Mouse (Mus musculus) layer of hippocampus, postnatal 10 days (tissue): ENCODE measurements around the gene Txn1. TPM values are rescaled to one million over a fixed set of nuclear protein-coding genes. Genes with fewer than 3 reads are reported as not detected.

ENCODE experiments used
- DNase-seq, 2 experiments: peaks; one replicate each; pipeline ENCODE4 v3.0.0; 2021; ENCODE audit warnings: low spot score in 2 of 2
- long read RNA-seq: library from polyadenylated mRNA; stranded (forward); transcript quantifications from one replicate; pipeline ENCODE4 v2.0.0, GENCODE M21; 2023
- total RNA-seq, 2 experiments: library from RNA; stranded (reverse); gene quantifications; 2 replicates each; pipeline ENCODE4 v1.2.3; 2021

Gene Txn1
- total RNA-seq, result 100 to 1,000 TPM; 202 to 209 TPM
- long read RNA-seq, transcript Txn1-201 (5 exons, 1,051 nt), result major isoform, 190 of 191 reads
- long read RNA-seq, partial matches to known transcripts, result 1 of 191 reads
- long read RNA-seq, other reads (novel, unspliced or antisense), result 0 of 191 reads

DNA sequence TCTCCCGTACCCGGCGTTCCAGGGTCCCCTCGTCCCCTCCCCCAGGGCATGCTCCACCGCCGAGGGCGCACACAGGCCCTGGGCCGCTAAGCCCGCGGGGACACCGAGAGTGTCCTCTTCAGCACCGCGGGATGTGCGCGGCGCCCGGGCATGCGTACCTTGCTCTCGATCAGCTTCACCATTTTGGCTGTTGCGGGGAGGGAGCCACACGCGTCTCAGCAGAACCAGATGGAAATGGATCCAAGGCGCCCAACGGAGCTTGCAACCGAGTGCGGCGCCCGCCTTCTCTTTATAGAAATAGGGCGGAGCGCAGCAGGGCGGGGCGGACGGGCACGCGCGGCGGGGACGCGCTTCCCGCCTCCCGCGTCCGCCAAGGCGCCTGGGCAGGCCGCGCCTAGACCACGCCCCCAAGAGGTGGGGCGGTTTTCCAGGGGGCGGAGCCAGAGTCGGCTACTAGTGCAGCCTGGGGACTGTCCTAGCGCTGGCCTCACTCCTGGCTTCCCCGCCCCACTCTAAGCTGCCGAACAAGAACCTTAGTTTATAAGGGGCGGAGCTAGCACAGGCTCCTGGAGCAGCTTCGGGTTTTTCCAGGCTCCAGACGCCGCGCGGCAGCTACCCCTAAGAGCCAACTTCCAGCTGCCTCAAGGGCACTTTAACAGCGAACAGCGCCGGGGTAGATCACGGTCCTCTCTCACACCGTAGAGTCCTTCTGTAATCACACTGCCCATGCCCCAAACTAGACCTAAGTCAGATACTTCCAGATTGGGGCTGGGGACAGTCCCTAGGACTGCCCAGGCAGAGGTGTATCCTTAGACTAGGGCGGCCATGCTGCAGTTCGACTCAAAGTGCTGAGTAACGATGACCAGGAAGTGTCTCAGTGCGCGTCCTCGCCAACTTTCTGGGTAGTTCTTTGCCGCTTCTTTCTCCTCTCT is at the start of gene Txn1:
Txn1 (minus strand) TSS at position 383 of the 932 bp plus-strand sequence.
- peak; percentile 93 to 97 for DNase-seq

DNA sequence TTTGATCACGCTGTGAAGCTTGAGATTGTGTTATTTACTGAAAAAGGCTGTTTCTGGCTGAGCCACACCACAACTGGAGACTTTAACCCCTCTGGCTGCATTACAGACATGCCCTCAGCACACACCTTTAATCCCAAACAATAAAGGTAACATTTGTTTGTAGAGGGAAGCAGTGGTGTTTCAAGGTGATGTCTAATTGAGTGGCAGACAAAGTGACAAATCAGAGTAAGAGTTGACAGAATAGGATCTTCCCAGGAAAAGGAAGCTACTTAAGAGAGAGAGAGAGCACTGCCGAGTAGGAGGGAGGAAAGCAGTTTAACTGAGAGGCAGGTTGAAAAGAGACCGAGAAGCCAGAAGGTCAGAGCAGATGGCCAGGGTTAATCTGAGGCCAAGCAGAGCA is 47.3 kb upstream of the Txn1 start:
- no peak for DNase-seq

DNA sequence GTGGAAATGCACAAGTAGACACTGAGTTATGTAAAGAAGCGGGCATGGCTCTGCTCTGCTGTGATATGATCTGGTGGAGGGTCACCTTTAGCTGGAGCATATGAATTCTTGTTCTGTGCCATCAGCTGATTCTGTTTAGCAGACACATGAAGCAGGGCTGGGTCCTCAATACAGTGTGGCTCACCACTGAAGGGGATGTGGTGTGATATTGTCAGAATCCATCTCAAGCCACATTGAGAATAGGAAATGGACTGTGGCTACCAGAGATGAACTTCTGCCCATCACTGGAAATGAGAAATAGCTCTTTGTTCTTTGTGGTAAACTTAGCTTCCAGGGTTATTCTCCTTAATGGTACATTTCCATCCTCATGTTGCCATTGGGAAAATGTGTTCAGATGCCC is 35.2 kb upstream of the Txn1 start:
- no peak for DNase-seq

DNA sequence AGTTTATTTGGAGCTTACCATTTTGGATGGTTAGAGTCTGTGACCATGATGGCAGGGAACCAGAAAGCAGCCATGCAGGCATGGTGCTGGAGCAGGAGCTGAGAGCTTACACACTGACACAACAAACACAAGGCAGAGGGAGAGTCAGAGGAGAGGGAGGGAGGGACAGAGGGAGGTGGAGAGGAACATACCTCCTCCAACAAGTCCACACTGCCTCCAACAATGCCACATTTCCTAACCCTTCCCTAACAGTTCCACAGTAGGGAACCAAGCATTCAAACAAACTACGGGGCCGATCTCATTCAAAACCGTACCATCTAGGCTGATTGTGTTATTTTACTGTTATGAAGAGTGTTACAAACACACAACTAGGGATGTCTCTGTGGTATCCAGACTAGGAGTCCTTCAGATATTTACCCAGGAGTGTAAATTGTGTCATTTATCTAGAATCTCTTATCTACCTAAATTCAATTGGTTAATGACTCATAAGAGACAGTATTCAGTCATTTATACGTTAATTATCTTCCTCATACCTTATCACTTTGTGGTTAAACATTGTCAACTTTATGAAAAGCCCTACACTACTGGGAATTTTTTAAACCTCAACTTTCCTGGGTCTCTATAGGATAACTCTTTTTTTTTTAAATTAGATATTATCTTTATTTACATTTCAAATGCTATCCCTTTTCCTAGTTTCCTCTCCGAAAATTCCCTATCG is 18.3 kb upstream of the Txn1 start:
- DNase-seq, result no peak

DNA sequence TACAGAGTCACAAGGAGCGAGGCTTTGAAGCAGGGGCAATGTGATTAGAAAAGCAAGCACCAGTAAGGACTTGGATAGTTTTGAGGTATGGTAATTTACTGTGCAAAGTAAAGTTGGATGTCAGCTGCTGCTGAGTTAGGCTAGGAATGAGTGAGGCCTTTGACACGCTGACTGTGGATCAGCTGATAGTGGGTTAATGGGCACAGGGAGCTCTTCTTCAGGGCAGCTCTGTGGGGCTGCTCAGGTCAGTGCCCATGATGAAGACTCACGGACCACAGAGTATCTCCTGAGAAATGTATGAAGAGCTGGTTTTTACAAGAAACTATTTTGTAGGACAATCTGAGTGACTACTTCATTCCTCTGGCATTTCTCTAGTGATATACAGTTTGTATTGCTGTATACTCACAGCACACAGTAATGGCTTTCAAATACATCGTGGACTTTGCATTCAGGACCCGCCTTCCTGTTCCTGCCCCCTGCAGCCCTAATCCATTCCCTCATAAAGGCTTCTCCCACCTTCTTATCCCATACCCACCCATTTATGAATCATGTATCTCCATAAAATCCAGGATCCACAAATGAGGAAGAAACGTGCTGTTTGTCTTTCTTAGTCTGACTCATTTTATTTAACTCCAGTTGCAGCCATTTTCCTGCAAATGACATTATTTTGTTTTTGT is 17.5 kb upstream of the Txn1 start:
- no peak for DNase-seq

DNA sequence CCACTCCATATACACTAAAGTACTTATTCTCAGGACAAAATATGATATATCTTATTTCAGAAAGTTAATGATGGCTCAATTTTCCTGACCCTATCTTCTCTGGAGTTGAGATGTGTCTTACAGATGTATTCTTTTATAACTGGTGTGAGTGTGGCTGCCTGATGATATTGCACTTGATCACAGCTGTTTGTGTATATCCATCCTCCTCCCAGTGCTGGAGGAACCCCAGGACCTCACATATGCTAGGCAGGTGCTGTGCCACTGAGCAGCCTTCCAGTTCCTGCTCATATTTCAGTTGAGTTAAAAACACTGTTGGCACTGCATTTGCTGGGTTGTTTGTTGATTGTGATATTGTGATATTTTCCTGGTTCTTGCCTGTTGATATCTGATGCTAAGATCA is 14.1 kb upstream of the Txn1 start:
- no peak for DNase-seq

DNA sequence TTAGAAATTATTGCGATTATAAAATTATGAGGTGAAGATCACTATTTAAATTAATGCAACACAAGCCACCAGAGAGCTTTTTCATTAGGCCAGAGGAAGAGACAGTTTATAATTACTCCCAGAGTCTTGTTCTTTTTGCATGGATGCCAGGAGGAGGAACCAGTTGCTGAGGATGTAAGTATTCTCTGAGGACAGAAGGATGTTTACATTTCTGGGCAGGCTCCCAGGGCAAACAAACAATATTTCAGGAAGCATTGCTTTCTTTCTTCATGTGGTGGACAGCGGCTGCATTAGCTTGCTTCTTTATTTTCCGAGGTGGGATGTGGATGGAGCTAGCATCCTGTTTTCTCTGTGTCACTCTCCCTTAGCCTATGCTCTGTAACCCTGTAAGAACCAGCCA is 11.0 kb upstream of the Txn1 start:
- DNase-seq, result no peak

DNA sequence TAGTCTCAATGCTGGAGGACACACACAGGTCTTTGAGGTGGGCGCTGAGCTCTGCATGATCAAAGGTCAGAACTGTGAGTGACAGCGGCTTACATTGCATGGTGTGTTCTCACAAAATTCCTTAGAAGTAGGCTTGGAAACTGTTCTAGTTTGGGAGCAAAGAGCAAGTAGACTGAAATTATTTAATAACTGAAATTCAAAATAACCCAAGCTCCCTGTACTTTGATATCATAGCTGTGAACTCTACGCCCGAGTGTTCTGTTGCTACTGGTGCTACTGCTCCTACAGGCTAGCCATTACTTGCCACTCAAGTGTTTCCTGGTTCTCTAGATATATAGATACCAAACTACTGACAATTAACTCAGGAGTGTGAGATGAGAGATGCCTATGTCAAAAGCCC is 9.3 kb upstream of the Txn1 start:
- DNase-seq, result no peak

DNA sequence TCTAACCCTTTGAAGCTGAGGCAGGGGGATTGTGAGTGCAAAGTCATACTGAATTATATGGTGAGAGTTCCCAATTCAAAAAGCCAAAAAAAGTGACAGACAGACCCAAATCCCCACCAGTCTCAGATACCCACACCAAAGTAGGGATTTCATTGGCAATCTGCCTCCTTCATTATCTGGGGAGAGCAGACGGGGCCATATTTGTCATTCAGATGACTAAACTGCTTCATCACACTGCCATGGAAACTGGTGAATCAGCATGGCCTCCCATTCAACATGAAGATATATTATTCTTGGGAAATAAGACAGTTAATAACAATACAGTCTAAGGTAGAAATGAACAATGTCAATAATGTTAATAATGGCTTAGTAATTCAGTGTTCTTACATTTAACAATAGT is 7.9 kb upstream of the Txn1 start:
- DNase-seq, result no peak

DNA sequence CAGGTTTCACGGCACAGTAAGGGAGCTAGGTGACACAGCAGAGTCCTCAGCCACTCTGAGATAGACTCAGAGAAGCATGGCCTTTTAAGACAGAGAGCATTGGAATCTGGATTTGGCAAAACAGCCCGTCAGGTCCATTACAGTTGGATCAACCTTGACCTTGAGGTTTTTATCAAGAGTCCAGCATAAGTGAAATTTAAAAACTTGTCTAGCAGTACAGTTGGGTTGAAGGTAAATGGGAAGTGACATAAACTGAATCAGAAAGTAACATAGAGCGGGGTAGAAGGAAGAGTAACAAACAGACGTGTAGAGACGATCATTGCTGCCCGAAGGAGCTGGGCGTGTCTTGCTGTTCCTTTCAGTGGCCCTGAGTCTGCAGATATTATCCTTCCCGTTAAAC is 2.8 kb upstream of the Txn1 start:
- no peak for DNase-seq

DNA sequence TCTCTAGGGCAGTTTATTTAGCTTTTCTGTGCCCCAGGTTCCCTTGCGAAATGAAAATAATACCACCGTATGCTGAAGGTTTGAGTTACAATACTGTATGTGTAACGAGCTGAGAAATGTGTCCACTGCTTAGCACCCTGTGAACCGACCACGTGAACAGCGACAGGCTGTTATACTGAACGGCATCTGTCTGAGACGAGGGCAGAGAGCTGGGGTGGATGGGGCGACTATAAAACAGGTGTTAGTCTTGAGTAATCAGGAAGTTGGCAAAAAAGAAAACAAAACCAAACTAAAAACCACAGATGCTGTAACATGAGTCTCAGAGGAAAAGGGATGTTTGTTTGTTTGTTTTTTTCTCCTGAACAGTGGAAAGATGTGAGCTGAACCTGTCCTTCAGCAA is 1.9 kb upstream of the Txn1 start:
- DNase-seq, result no peak

DNA sequence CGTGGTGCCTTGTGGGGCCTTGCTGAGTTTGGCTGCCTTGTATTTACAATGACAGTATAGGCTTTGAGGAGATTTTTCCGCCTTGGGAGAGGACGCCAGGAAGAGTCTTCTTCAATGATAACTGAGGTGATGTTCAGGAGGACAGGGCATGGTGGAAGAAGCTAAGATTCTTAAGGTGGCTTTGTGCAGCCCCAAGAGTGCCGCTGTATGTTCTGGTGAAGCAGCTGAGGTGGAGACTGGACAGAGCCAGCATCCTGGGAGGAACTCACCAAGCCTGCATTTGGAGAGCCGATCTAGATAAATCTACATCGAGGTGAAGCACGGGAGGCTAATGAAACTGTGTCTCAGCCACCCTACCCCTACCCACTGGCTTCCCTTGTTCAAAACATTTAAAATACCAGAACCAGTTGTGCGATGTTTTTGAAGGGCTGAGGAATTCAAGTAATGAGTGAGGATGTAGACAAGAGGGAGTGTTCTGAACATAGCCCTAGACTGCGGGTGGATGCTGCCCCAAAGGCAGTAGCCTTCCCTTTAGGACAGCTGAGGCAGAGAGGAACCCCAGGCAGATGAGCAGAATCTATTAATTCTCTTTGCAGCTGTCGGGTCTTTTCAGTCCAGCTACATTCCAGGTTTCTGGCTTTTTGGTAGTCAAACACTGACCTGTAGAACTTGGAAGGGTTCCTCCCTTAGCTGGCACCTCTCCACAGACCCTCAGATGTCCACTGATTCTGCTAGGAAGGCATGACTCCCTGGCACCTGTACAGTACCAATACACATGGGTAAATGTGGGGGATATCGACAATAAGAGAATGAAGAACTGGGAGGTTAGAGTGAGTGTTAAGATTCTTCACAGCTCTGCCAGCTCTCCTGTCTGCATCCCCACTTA is 1.2 kb upstream of the Txn1 start:
- DNase-seq, result no peak

DNA sequence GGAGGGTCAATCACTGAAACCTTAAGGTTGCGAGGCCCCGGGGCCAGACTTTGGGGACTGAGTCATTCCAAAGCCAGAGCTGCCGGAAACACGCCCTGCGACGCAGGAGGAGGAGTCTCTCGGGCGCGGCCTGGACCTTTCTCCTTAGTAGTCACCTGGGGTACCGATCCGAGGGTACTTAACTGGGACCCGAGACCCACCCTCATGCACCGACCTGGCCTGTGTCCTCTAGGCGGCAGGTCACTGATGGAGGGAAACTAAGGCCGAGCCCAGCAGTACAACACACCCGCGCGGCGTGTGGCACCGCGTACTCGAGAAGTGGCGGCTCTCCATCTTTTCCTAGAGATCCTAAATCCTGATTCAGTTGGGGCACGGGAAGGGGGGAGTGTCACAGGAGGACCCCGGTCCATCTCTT is 660 bp downstream of the Txn1 start:
- peak in 1 of 2 experiments; percentile 44 for DNase-seq

DNA sequence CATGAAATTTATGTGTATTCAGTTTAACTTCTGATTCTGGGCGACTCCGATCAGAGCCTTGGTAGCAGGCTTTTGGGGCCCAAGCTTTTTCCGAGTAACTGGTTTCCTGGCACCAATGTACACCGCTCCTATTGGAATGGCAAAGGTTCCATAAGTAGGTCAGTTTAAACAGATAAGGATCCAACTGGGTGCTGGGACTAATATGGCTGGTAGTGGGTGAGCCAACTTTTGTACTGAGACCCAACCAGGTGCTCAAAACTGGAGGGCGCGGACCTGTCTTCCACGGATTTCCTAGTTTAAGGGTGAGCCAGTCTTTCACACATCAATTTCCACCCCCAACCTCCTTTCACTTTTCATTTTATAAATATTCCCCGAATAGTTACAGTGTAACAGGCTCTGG is 1.2 kb downstream of the Txn1 start:
- DNase-seq, result no peak

DNA sequence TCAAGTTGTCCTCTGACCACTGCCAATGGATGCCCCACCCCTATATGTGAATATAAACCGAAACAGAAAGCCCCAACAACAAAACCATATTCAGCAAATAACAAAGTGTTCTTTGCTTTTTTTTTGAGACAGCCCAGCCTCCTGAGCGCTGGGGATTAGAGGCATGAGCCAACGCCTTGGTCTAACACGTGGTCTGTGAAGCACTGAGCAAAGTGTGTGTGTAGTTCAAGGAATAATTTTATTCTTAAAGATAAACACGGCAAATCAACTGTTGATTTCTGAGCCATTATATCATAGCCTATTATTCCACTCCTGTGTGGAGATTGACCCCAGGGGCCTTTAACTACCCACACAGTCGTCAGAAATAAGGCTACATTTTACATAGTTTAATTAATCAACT is 1.6 kb downstream of the Txn1 start:
- no peak for DNase-seq

DNA sequence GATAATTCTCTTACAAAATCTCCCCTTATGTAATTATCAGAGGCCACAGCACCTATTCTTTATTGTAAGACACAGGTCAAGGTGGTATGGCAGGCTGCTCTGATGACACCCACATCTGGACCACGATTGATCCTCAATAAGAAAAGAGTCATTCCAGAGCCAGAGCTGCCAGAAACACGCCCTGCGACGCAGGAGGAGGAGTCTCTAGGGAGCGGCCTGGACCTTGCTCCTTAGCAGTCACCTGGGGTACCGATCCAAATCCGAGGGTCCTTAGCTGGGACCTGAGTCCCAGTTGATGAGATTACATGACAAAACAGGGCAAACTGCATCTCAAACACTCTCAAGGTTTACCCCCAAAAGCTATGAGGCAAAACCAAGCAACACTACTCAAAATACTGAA is 2.4 kb downstream of the Txn1 start:
- DNase-seq, result no peak

DNA sequence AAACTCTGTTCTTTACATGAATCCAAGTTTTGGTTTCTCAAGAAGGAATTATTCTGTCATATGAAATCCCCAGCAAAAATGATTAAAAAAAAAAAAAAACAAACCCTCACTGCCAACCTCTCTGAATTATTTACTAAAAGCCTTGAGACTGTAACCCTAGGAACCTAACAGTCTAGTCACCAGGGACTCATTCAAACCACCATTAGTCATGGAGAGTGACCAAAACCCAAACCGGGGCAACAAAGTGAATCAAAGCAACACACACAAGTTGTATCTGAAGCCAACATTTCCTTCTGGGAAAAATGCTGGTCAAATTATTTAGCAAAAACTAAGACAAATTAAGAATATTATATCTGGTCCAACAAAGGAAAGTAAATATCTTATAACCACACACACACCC is 3.3 kb downstream of the Txn1 start:
- DNase-seq, result no peak

DNA sequence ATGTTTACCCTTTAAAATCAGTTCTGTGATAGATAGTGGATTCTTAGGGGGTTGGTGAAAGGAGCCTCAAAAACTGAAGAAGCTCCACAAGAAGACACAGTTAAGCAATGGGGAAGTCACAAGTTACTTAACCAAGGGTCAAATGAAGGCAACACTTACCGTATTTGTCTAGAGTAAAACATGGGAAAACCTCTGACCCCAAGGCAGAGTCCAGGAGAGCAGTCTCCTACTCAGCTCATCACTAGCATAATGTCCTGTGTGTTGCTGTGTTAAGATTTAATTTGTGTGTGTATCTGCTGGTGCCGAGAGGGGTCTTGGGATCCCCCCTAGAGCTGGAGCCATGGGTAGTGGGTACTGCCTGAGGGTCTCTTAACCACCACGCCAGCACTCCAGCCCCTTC is 3.8 kb downstream of the Txn1 start:
- DNase-seq, result no peak

DNA sequence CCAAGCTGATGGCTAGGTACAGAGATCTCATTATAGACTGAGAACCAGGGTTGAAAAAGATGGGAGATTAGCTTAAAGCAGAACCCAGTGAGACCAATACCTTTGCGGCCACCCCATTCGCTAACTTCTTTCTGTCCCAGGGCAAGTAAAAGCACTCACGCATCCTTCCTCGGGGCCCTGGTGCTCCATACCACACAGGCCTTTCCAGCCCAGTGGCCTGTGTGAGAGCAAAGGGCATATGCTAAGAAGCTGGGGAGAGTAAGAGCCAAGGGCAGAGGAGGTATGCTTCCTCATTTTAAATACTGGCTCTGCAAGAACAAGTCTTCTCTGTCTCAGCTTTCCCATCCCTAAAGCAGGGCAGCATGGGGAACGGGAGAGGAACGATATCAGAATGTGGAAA is 6.3 kb downstream of the Txn1 start:
- no peak for DNase-seq

DNA sequence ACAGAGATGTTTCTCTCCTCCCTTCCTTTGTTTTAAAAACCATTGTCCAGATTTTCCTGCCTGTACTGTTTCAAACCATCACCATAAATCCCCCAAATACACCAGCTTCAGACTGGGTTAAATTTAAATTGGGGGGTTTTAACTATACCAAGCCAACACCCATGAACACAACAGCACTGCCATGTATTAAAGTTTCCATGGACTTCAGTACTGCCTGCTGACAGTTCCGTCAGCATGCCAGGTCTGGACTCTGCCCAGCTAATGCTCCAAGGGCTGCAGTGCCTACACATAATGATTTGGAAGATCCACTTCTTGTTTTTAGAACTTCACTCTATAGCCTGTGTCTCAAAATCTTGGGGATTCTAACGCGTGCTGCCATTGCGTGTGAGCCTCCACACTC is 8.7 kb downstream of the Txn1 start:
- no peak for DNase-seq

DNA sequence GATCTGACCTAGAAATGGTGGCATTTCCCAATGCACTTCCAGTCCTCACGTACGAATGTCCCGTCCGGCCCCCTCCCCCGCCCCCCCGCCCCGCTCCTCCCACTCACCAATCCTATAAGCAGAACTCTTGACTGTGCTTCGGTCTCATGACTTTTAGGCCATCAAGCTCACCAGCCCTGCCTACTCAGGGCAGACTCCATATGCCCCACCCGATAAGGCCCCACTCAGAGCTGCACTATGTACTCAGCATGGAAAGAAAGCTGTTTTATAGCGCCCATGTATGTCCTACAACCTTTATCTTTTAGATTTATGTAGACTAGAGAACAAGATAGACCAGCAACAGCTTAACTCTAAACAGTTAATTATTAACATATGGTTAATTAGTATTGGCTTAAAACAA is 9.2 kb downstream of the Txn1 start:
- no peak for DNase-seq
